Mouse (Mus musculus) midbrain, embryonic 14.5 days (tissue): ENCODE results near the gene Krt18. TPM values are rescaled to one million over a fixed set of nuclear protein-coding genes. Genes with fewer than 3 reads are reported as not detected.
"Not testable (repeated sequence)": the region's sequence is repeated elsewhere in the genome, so short reads cannot be mapped to it uniquely, and the experiment has no call there.

ENCODE experiments used
- ATAC-seq: fragments of 200-750 bp; cut with Nextera tagmentation; 2 replicates; pipeline ENCODE4 v1.8.0; 2017; ENCODE audit warnings: moderate number of reproducible peaks, moderate library complexity; ENCODE audit not compliant: low FRiP score, low TSS enrichment
- DNase-seq: peaks from one replicate; pipeline ENCODE4 v3.0.0-alpha.2; 2015
- H3K27ac ChIP-seq: fragments of 300-500 bp; sonication (generic); replicated peaks from 2 replicates; pipeline ENCODE4 v1.5.1; 2014; ENCODE audit warnings: mild to moderate bottlenecking, low read depth, low read length, moderate library complexity
- H3K27me3 ChIP-seq: fragments of 300-500 bp; sonication (generic); 2 replicates; pipeline ENCODE4 v1.6.1; 2014; ENCODE audit warnings: low read length, control low read depth, mixed read lengths; ENCODE audit not compliant: control insufficient read depth, insufficient read depth
- H3K36me3 ChIP-seq: fragments of 300-500 bp; sonication (generic); 2 replicates; pipeline ENCODE4 v1.6.1; 2014; ENCODE audit warnings: low read length, control low read depth; ENCODE audit not compliant: control insufficient read depth, insufficient read depth
- H3K4me1 ChIP-seq: fragments of 300-500 bp; sonication (generic); 2 replicates; pipeline ENCODE4 v1.6.1; 2014; ENCODE audit warnings: mild to moderate bottlenecking, antibody characterized with exemption, low read length, control low read depth; ENCODE audit not compliant: control insufficient read depth, insufficient read depth
- H3K4me2 ChIP-seq: fragments of 300-500 bp; sonication (generic); 2 replicates; pipeline ENCODE4 v1.6.1; 2014; ENCODE audit warnings: mild to moderate bottlenecking, low read length, moderate library complexity
- H3K4me3 ChIP-seq: fragments of 300-500 bp; sonication (generic); replicated peaks from 2 replicates; pipeline ENCODE4 v1.5.1; 2014; ENCODE audit warnings: low read depth, low read length
- H3K9ac ChIP-seq: fragments of 300-500 bp; sonication (generic); replicated peaks from 2 replicates; pipeline ENCODE4 v1.6.1; 2014; ENCODE audit warnings: mild to moderate bottlenecking, low read length, moderate library complexity
- H3K9me3 ChIP-seq: fragments of 300-500 bp; sonication (generic); 2 replicates; pipeline ENCODE4 v1.6.1; 2016; ENCODE audit warnings: low read length, control low read depth, mixed read lengths; ENCODE audit not compliant: control insufficient read depth
- WGBS: fragments of 180-500 bp; shearing (Covaris S2); extraction: QIAGEN DNeasy Blood & Tissue Kit; methylation state at CpG from one replicate; pipeline ENCODE4 v1.1.7; 2014; 5-methylcytosine and 5-hydroxymethylcytosine counted together
- polyA plus RNA-seq: library from polyadenylated mRNA; unstranded; fragments of >200 nt; fragmentation: Nextera tagmentation; extraction: Ambion mirVana; gene quantifications from 2 replicates; pipeline ENCODE4 v1.2.1, GENCODE M21; 2014

The Krt18 gene
- polyA plus RNA-seq, 1 experiment from 2014 or later, result 1.3 TPM

DNA sequence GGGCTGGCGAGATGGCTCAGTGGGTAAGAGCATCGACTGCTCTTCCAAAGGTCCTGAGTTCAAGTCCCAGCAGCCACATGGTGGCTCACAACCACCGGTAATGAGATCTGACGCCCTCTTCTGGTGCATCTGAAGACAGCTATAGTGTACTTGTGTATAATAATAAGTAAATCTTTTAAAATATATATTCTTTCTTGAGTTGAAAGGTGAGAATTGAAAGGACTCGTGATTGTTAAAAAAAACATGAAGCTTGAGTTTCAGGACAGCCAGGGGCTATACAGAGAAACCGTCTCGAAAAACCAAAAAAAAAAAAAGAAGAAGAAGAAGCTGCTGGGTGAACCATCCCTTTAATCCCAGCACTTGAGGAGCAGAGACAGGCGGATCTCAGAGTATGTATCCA lies 51.9 kb downstream of the Krt18 start:
- peaks cover 10% of the 10 kb centered on the region for H3K4me1 ChIP-seq
- not testable (repeated sequence) for DNase-seq, H3K4me2 ChIP-seq, H3K4me3 ChIP-seq, H3K27me3 ChIP-seq, H3K27ac ChIP-seq, ATAC-seq, H3K9ac ChIP-seq, H3K9me3 ChIP-seq
- 81% methylated on average over 8 of the region's 8 CpGs for WGBS
- peaks cover 27% of the 10 kb centered on the region for H3K36me3 ChIP-seq

DNA sequence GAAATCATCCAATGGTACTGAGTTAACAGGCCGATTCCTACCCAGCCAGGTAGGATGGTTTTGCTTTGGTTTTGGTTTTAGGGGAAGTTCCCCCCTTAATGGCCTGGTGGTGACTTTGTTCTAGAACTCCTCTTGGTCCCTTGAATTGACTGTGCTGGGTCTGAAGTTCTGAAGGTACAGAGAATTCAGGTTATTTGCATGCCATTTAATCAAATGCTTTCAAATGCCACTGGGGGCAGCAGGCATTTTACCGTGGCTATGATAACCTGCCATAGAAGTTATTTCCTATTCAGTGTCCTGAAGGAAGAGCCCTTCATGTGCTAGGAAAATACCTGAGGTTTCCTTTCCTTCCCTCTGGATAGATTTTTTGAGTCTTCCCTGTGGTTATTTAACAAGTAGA lies 52.4 kb downstream of the Krt18 start:
- Histone ChIP-seq H3K9me3 (no peaks in the 10 kb centered on the region), H3K27ac (no peak overlapping the region), H3K27me3 (no peaks in the 10 kb centered on the region), H3K36me3 (peaks cover 30% of the 10 kb centered on the region), H3K9ac (no peak overlapping the region), H3K4me3 (no peak overlapping the region), H3K4me2 (no peak overlapping the region), H3K4me1 (peaks cover 5% of the 10 kb centered on the region)
- DNase-seq (no peak), ATAC-seq (no peak)
- 74% methylated on average over 2 of the region's 2 CpGs for WGBS

Other genes with a start within 250 kb of the Krt18 start
- gene Krt72, start 241.7 kb upstream of the Krt18 start, polyA plus RNA-seq, result 0.11 TPM in 1 of 2 replicates, not detected in the other
- gene Krt73, start 225.8 kb upstream of the Krt18 start, polyA plus RNA-seq, result 1.1 and 2.0 TPM in 2 replicates
- gene Krt2, start 210.0 kb upstream of the Krt18 start, polyA plus RNA-seq, result not detected in 2 replicates
- 6.7 and 10.7 TPM in 2 replicates for gene Krt1, start 177.4 kb upstream of the Krt18 start, polyA plus RNA-seq
- gene Krt77, start 158.5 kb upstream of the Krt18 start, polyA plus RNA-seq, result 0.07 and 0.42 TPM in 2 replicates
- not detected in 2 replicates for gene Krt76, start 135.3 kb upstream of the Krt18 start, polyA plus RNA-seq
- not detected in 2 replicates for gene Krt4, start 103.4 kb upstream of the Krt18 start, polyA plus RNA-seq
- 0.45 and 0.69 TPM in 2 replicates for gene Krt79, start 87.9 kb upstream of the Krt18 start, polyA plus RNA-seq
- not detected in 2 replicates for gene Krt78, start 73.9 kb upstream of the Krt18 start, polyA plus RNA-seq
- gene Krt8, start 23.7 kb upstream of the Krt18 start, polyA plus RNA-seq, result 0.15 and 0.59 TPM in 2 replicates
- gene Eif4b, start 45.6 kb downstream of the Krt18 start, polyA plus RNA-seq, result 76.7 and 98.8 TPM in 2 replicates
- 3.6 and 8.9 TPM in 2 replicates for gene Tns2, start 72.2 kb downstream of the Krt18 start, polyA plus RNA-seq
- 40.2 and 52.5 TPM in 2 replicates for gene Spryd3, start 108.1 kb downstream of the Krt18 start, polyA plus RNA-seq
- 1.3 and 1.6 TPM in 2 replicates for gene Igfbp6, start 116.2 kb downstream of the Krt18 start, polyA plus RNA-seq
- not detected in 2 replicates for gene Soat2, start 122.3 kb downstream of the Krt18 start, polyA plus RNA-seq
- 43.5 and 57.7 TPM in 2 replicates for gene Zfp740, start 175.1 kb downstream of the Krt18 start, polyA plus RNA-seq
- 25.9 and 28.1 TPM in 2 replicates for gene Csad, start 176.5 kb downstream of the Krt18 start, polyA plus RNA-seq
- gene Itgb7, start 203.8 kb downstream of the Krt18 start, polyA plus RNA-seq, result 0.57 and 0.78 TPM in 2 replicates
- 2.3 and 3.6 TPM in 2 replicates for gene Rarg, start 229.3 kb downstream of the Krt18 start, polyA plus RNA-seq
- 0.09 TPM in 1 of 2 replicates, not detected in the other for gene Gm9918, start 242.4 kb downstream of the Krt18 start, polyA plus RNA-seq